ENCODE assay signal across 19 mouse cellular contexts in the genomic region with DNA sequence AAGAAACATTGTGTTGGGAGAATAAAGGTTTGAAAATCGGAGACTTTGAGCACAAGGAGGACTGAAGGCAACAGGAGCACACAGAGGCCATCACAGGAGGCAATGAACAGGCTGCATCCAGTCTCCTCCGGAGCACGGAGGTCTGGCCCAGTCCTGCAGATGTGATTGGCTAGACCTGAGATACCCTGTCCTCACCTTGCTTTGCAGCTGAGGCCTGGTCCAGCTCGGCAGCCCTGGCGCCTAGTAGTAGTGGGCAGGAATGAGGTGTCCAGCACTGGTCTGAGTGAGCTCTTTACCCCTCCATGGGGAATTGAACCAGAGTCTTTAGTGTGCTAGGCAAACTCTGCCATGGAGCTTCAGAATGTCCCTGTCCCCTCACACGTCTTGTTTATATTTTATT. TPM values are rescaled to one million over a fixed set of nuclear protein-coding genes. Genes with fewer than 3 reads are reported as not detected.
DNase-seq lines count a peak whose midpoint lies in the region; ATAC-seq and TF ChIP-seq lines count a peak whose summit lies in the region.
"Had no signal": no experiment of that assay in that cellular context is flagged by ENCODE, and none has a peak within 500 bp of the region (broad histone marks: within the 10 kb centered on the region; RNA-seq: fewer than 3 reads in every experiment).

No protein-coding gene starts in this region.

- H3K9ac ChIP-seq in liver, embryonic 16.5 days (ENCODE audit: low read depth, low read length): peak overlapping the region; percentile 19; the same call in 1 of the 2 replicates
- H3K9ac ChIP-seq: embryonic facial prominence, embryonic 12.5 days; forebrain, embryonic 12.5 days; heart, embryonic 15.5 days; hindbrain, embryonic 15.5 days; limb, embryonic 13.5 days; midbrain, embryonic 13.5 days had no signal

- peak overlapping the region; percentile 22 for H3K4me2 ChIP-seq in liver, embryonic 16.5 days (ENCODE audit: low read depth, low read length)
- H3K4me2 ChIP-seq: embryonic facial prominence, embryonic 12.5 days; forebrain, embryonic 12.5 days; heart, embryonic 15.5 days; hindbrain, embryonic 15.5 days; limb, embryonic 13.5 days; midbrain, embryonic 13.5 days had no signal

- H3K27me3 ChIP-seq in thymus, adult 2 months (ENCODE audit: control insufficient read depth, insufficient read depth, low read length): no peaks in the 10 kb centered on the region
- no peaks in the 10 kb centered on the region for H3K27me3 ChIP-seq in liver, embryonic 16.5 days (ENCODE audit: control insufficient read depth, insufficient read depth, low read depth, low read length)
- H3K27me3 ChIP-seq: embryonic facial prominence, embryonic 12.5 days; heart, embryonic 15.5 days; hindbrain, embryonic 15.5 days; limb, embryonic 13.5 days; midbrain, embryonic 13.5 days had no signal

- H3K36me3 ChIP-seq in thymus, adult 2 months (ENCODE audit: control insufficient read depth, insufficient read depth, low read length): no peaks in the 10 kb centered on the region
- no peaks in the 10 kb centered on the region for H3K36me3 ChIP-seq in liver, embryonic 16.5 days (ENCODE audit: control insufficient read depth, insufficient read depth)
- H3K36me3 ChIP-seq: embryonic facial prominence, embryonic 12.5 days; forebrain, embryonic 12.5 days; heart, embryonic 15.5 days; hindbrain, embryonic 15.5 days; limb, embryonic 13.5 days; midbrain, embryonic 13.5 days had no signal

- 46% methylated on average over 6 of the region's 6 CpGs for WGBS in thymus, adult 2 months
- 52% methylated on average over 6 of the region's 6 CpGs for WGBS in liver, embryonic 16.5 days (ENCODE audit: insufficient replicate concordance)

- H3K27ac ChIP-seq in thymus, adult 2 months (ENCODE audit: control insufficient read depth, insufficient read depth, low read length): peak overlapping the region; percentile 29; the same call in 1 of the 2 replicates
- peak overlapping the region; percentile 78 for H3K27ac ChIP-seq in liver, embryonic 16.5 days (ENCODE audit: low read length)
- H3K27ac ChIP-seq in layer of hippocampus, adult 2 months: no peak overlapping the region
- H3K27ac ChIP-seq: embryonic facial prominence, embryonic 12.5 days; forebrain, embryonic 12.5 days; heart, embryonic 15.5 days; hindbrain, embryonic 15.5 days; limb, embryonic 13.5 days; midbrain, embryonic 13.5 days had no signal

- no peak for ATAC-seq in liver, embryonic 16.5 days (ENCODE audit: low read depth)
- ATAC-seq in frontal cortex, adult (ENCODE audit: low TSS enrichment): no peak
- ATAC-seq: midbrain, embryonic 13.5 days had no signal

- no peak for TF ChIP-seq CTCF in thymus, adult 2 months (IDR thresholded peaks at IDR 0.05; ENCODE audit: borderline replicate concordance, control insufficient read depth, extremely low read depth, insufficient read depth, low read length, poor library complexity)
- no peak for TF ChIP-seq CTCF in layer of hippocampus, adult 2 months (conservative IDR thresholded peaks at IDR 0.05)

- peaks cover 27% of the 10 kb centered on the region for H3K4me1 ChIP-seq in thymus, adult 2 months (replicated peaks; ENCODE audit: control insufficient read depth, insufficient read depth, low read length)
- peaks cover 17% of the 10 kb centered on the region for H3K4me1 ChIP-seq in liver, embryonic 16.5 days (ENCODE audit: control insufficient read depth, low read depth, low read length)

- H3K4me3 ChIP-seq in thymus, adult 2 months (ENCODE audit: control insufficient read depth, insufficient read depth, low read length): peak overlapping the region; percentile 21
- H3K4me3 ChIP-seq in liver, embryonic 16.5 days (ENCODE audit: low read depth, low read length): peak overlapping the region; percentile 36
- no peak overlapping the region for H3K4me3 ChIP-seq in layer of hippocampus, adult 2 months
- H3K4me3 ChIP-seq: embryonic facial prominence, embryonic 12.5 days; forebrain, embryonic 12.5 days; heart, embryonic 15.5 days; hindbrain, embryonic 15.5 days; limb, embryonic 13.5 days; midbrain, embryonic 13.5 days had no signal

- TF ChIP-seq POLR2A in thymus, adult 2 months (IDR thresholded peaks at IDR 0.05; ENCODE audit: control insufficient read depth, extremely low read depth, insufficient read depth, low read length, poor library complexity): no peak

- H3K9me3 ChIP-seq in liver, embryonic 16.5 days (replicated peaks; ENCODE audit: control insufficient read depth, low read length): no peaks in the 10 kb centered on the region
- H3K9me3 ChIP-seq: embryonic facial prominence, embryonic 12.5 days; forebrain, embryonic 12.5 days; heart, embryonic 15.5 days; hindbrain, embryonic 15.5 days; limb, embryonic 13.5 days; midbrain, embryonic 13.5 days had no signal

- intact Hi-C loops in heart, postnatal 14 days (cut with DNase I): loop anchor here (5.0 kb wide), 1 partner anchor 820 kb away; no protein-coding TSS in a partner anchor

- DNase-seq in kidney, adult 11 months: peak; percentile 45
- no peak for DNase-seq in kidney, adult 8-10 months
- no peak for DNase-seq in thymus, adult 2 months
- DNase-seq in thymus, postnatal 4 days: no peak
- DNase-seq in heart, postnatal 14 days: no peak
- no peak for DNase-seq in layer of hippocampus, adult 2 months (ENCODE audit: low spot score in 2 of 2)
- DNase-seq: adrenal gland, adult 2 months; cerebellum, adult 11-12 months; cerebellum, postnatal 10 days; heart, postnatal 4 days; right cerebral cortex, postnatal 14 days had no signal

RNA-seq across cellular contexts. Expression of gene Haao, which starts 0.7 kb away (rescaled TPM):
- 10.4 and 11.4 TPM in 2 replicates for polyA plus RNA-seq in thymus, adult 2 months (2012; rRNA removed)
- 77.1 and 88.0 TPM in 2 replicates for polyA plus RNA-seq in liver, embryonic 16.5 days (2015; fragmentation: Nextera tagmentation; extraction: Ambion mirVana)
- total RNA-seq in heart, postnatal 14 days (2021): not detected
- not detected for total RNA-seq in layer of hippocampus, adult 2 months (2021)
- polyA plus RNA-seq: forebrain, embryonic 12.5 days had no signal
